Mouse (Mus musculus): ENCODE measurements at regions not wholly inside any gene's neighbourhood (a gene's known extent, or its start where the extent isn't known, plus 50 kb on each side); places are given as distances from the start of the nearest gene placed in this dataset.

DNA sequence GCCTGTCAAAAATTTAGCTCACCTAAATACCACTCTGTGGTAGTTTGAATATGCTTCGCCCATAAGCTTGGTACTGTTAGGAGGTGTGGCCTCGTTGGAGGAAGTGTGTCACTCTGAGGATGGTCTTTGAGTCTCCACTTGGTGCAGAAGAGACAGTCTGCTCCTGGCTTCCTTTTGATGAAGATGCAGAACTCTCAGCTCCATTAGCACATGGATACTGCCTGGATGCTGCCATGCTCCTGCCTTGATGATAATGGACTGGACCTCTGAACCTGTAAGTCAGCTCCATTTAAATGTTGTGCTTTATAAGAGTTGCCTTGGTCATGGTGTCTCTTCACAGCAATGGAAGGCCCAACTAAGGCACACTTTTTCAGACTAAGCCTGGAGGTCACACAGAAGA, 56.9 kb upstream of the Pik3r1 start:
- no peak for DNase-seq (ENCODE audit: extremely low spot score, low read depth, low spot score)

DNA sequence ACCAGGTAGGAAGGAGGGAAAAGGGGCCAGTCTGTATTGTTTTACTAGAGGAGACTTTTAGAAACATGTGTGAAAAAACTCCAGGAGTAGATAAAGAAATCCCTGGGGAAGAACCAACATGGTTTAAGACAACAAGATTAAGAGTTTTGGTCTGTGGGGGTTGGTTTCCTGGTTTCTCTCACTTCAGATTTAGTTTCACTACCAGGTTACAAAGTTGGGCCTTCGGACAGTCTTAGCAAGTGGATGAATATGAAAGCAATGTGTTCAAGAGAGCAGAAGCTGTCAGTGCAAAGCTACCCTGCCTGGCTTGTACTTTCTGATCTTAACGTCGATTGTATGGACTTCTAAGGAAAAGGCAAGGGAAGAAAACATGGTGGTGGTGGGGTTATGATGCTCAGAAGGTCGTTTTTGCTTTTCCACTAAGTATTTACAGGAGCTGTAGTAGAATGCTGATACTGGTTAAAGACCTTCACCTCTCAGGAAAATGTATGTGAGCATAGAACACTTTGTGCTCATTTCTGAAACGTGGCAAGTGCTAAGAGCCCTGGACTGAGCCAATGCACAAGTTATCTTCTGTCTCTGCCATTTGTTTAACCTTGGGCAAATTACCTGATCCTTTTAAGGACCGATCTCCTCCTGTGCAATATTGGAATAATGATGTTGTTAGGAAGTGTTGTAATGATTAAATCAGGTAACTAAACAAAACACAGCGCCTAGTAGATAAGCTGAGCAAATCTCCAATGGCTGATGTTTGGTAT, 64.0 kb upstream of the Pik3r1 start:
- no peak for DNase-seq (ENCODE audit: extremely low spot score, low read depth, low spot score)

DNA sequence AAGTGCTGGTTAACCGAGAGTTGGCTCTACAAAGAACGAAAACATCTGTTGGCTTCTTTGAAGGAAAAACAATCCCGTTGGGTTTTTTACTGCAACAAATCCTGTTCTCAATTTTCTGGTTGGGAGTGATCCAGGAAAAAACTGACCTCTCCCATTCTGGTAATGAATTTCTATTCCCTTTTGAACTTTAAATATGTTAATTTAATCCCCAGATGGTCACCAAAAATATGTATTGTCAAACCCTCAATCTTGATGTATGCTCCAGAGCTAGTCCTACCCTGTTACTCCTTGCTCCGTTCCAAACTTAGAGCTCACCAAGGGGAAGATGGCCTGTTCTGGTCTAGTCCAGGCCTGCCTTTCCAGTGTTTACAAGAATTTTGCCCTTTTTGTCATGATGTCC, 66.5 kb upstream of the Pik3r1 start:
- no peak for DNase-seq (ENCODE audit: extremely low spot score, low read depth, low spot score)

DNA sequence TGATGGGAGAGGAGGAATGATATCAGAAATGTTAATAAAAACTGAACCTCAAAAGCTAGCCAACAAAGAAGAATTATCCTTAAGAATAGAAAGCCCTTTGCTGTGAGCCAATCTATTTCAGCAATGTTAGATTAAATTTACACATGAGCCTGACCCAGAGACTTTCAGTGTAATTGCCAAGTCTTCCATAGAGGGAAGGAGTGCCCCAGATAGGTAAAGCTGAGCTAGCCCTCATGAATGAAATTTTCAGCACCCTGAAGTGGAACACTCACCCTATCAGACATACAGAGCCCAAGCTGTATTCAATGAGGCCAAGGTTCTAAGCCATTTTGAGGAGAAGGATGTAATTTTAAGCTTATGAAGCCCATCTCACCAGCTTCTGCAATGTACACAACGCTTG, 69.0 kb upstream of the Pik3r1 start:
- DNase-seq (ENCODE audit: extremely low spot score, low read depth, low spot score) = no peak

DNA sequence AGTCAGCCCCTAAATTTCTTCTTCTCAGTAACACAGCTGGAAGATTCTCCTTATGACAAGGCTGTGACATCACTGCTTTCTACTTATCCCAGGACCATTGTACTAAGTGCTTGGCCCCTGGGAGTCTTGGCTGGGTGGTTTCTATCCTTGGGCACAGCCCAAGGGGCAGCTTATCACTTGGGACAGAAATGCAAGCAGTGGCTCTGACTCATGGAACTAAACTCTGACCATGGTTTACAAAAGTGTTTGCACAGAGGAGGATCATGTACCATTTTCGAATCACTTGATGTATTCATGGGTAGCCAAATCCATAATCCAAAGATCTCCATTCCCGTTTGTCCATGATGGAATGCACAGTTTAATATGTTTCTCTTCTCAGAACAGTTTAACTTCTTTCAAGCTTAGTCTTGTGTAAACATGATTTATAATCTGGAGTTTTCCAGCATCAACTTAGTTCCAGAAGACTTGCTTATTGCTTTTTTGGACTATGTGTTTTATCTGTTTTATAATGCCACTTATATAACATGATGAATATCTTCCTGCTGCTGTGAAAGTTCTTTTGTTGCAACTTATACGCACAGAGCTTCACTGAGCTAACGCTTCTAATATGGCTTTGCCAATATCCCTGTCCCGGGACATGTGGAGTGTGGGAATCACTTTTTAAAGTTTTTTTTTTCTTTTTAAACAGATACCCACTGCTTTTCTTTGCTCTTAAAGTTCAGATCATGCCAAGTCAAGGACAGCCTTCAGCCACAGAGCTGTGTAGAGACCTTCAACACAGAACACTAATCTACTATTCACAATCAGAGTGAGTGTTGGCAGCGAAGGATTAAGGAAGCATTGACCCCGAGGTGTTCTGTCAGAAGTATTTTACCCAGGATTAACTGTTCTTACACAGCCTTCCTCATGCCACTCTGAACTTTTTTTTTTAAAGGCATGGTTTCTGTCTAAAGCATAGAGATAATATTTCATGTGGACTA, 76.7 kb upstream of the Pik3r1 start:
- no peak for DNase-seq (ENCODE audit: extremely low spot score, low read depth, low spot score)

DNA sequence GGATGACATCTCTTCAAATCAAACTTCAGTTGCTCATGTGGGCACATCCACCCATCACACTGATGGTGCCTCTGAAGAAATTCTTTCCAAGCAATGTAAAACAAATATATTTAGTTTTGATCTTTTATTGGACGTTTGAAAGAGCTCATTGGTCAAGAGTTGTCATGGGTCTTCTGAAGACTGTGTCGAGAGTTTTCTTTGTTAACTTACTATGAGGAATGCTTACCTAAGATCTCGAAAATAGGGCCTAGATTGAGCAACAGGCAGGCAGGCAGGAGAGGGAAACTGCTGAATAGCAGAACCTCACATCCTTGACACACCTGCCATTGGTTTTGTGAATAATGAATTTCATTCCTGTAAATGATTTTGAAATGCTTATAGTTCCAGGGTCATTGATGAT, 78.0 kb upstream of the Pik3r1 start:
- DNase-seq (ENCODE audit: extremely low spot score, low read depth, low spot score) = no peak

DNA sequence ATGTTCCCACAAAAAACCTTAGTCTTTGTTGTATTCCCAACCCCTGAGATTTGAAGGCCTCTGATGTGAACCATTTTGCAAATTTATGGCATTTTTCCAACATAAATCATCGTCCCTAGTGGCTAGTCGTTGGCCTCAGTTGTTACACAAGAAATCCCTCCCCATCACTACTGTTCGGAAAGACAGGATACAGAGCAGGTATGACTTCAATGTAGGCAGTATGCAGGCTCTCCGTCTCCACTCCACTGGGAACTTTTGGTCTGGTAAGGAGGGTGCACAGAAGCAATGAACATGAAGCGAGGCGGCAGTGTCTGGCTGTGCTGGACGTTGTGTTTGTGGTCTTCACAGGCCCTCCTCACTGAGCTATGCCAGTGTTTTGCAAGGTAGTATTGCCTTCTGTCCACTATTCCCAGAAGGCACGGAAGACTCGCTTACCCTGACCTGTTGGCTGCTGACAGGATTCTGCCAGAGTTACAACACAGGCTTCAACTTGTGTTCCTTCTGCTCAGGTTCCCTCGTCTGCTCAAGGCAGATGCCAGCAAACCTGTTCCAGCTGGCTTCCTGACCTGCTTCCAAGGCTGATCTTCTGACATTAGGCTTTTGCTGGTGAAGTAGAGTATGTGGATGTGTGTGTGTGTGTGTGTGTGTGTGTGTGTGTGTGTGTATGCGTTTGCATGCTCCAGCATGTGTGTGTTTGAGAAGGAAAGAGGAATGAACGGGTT, 80.0 kb upstream of the Pik3r1 start:
- no peak for DNase-seq (ENCODE audit: extremely low spot score, low read depth, low spot score)

DNA sequence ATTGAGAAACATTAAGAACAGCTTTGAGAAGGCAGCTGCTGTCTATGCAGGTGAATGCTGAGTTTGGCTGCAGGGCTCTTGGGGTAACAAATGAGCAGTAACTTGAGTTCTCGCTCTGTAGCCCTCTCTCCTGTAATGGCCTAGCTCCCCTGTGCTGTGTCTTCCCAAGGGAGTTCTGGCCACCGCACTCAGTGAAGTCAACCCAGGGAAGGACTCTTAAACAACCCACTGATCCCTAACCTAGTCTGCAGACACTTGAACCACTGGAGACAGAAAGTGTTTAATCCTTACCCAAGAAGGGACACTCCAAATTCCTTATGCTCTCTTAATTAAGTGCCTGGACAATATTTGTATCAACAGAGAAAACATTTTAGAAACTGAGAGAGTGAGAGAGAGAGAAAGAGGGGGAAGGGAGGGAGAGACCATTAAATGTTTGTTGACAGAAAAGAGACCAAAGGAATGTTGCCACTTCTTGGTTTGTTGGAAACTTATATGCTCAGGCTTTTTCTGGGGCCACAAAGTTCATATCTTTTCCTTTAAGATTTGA, 80.7 kb upstream of the Pik3r1 start:
- DNase-seq (ENCODE audit: extremely low spot score, low read depth, low spot score) = no peak

DNA sequence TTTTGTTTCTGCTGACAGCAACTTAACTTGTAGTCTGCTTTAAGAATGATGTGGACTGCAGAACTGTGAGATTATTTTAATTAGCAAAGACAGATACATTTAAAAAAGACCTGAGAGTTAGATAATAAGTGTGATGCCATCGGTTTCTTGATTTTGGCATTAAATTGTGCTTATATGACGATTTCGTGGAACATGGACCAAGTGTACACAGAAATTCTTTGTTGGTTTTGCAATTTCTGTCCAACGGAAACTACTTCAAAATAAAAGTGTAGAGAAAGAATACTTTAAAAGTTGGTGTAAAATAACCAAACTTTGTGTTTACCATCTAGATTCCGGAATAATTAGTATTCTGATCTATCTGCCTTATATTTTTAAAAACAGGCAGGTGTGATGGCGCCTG, 81.4 kb upstream of the Pik3r1 start:
- DNase-seq (ENCODE audit: extremely low spot score, low read depth, low spot score) = no peak

DNA sequence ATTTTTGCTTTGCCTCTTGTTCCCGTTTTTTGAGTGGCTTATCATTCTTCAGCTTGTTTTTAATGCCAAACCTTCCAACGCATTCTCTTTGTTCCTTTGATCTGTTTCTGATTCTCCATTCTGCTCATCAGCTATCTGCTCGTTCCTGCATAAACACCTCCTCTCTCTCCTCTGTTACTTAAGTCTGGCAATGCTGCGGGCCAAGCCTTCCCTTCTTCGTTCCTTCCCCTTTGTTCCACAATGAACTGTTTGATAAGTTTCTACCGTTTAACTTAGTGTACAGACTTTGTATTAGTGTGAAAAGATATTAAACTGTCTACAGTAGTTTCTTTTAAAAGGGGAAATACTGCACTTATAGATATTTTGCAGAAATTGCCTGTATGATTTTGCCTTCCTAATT, 83.3 kb upstream of the Pik3r1 start:
- no peak for DNase-seq (ENCODE audit: extremely low spot score, low read depth, low spot score)

DNA sequence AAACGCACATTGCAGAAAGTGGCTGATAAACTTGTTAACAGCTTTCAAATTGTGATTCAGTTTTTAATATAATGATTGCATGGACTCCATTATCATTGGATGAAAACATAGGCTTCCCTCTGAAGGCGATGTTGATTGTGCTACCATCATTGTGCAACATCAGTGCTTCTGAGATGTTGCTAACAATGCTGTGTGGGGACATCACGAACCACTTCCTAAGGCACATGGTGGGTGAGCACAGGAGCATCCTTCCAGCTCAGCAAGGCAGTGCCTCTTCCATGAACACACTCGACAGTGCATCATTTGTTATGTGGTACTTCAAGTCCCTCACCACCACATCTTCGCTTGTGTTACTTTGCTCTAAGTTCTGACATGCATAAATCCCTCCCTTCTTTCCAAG, 84.9 kb upstream of the Pik3r1 start:
- DNase-seq (ENCODE audit: extremely low spot score, low read depth, low spot score) = no peak

DNA sequence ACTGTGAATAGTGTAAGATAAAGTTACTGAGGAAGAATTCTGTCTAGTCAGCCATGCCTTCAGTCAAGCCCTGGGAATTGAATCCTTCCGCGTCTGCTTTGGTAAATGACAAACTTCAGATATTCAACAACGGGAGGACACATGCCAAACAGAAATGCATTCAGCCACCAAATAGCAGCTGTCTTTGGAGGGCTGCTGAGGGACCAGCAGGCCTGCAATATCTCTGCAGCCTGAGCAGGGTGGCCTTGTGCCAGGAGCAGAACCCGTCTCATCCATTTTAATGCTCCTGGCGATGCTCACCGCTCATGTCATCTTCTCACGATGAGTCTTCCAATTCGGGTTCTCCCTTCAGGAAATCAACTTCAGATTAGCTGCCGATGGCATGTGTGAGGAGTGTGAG, 87.1 kb upstream of the Pik3r1 start:
- no peak for DNase-seq (ENCODE audit: extremely low spot score, low read depth, low spot score)

DNA sequence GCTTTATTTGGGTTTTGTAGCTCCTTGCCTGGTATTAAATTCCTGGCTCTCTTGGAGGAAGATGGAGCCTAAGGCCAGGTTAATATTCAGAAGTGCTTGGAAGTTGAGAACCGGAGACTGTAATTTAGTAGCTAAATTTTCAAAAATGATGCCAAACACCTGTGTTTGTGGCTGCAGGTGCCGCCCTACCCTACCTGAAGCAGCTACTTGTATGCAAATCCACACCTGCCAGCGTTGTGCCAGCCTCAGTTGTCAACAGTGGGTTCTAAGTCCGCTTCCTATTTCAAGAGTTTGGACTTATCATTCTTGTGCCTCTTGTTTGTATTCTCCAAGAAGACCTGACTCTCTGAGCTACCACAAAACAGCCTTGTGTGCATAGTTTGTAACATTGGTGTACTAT, 92.7 kb upstream of the Pik3r1 start:
- no peak for DNase-seq (ENCODE audit: extremely low spot score, low read depth, low spot score)

DNA sequence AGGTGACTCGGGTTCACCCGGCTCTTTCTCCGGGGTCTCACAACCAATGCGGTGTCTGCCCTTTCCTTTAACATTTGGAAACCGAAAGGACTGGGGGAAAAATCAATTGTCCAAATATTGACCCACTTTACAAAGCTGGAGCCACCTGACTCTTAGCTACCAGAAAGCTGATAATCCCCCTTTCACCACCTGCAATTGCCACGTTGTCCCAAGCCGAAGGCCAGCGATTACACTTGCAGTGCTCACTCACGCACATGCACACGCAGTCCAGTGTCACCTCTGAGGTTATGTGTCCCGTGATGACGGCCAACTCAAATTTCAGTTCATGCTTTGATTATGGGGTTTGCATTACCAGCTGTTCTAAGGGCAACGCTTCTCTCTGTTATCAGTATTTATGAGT, 94.0 kb upstream of the Pik3r1 start:
- DNase-seq (ENCODE audit: extremely low spot score, low read depth, low spot score) = no peak

DNA sequence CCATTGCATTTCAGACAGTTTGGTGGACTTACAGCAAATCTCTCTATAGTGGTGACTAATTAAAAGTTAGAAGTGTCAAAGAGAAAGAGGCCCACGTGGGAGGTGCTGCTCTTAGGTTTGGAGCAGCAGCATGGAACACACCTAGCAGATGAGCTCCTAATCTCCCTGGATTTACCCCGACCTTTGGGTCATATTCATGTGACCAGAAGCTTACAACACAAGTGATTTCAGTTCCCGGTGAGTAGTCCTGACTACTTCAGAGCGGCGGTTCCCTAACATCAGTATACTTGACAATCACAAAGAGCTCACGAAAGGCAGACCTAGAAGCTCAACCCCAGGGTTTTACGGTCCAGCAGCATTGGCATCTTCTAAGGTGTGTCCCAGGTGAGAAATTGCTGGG, 95.0 kb upstream of the Pik3r1 start:
- DNase-seq (ENCODE audit: extremely low spot score, low read depth, low spot score) = no peak

DNA sequence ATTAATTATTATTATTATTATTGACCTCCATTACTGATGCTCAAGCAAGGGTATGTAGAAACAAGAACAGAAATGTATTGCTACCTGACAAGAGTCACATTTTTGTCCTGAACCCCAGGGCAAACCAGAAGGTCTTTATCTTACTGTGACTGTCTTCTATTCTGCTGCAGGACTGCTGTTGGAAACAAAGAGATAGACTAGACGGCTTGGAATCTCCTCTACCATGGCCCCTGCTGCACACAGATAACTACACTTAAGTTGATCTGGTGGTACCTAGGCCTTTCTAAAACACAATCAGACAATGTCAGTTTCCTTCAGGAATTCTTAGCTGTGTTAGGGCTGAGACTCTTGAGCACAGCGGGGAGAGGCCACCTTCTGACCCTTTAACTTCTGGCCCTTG, 95.6 kb upstream of the Pik3r1 start:
- no peak for DNase-seq (ENCODE audit: extremely low spot score, low read depth, low spot score)

DNA sequence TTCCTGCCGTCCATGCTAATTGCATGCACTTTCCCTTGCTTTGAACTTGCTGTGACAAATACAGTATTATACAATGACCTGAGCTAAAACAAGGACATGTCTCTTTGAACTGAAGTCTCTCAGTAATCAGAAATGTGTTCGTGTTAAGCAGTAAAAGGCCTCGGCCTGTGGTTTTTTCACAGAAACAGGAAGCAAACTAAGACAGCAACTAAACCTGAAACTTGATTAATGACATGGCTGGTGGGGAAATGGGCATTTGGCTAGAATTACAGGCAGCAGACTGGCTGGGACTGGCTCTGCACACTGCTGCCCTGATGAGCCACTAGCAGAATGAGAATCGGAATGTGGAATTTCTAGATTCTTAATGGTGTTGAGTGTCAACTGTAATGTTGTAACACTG, 98.8 kb upstream of the Pik3r1 start:
- peak; percentile 73 for DNase-seq (ENCODE audit: extremely low spot score, low read depth, low spot score)

DNA sequence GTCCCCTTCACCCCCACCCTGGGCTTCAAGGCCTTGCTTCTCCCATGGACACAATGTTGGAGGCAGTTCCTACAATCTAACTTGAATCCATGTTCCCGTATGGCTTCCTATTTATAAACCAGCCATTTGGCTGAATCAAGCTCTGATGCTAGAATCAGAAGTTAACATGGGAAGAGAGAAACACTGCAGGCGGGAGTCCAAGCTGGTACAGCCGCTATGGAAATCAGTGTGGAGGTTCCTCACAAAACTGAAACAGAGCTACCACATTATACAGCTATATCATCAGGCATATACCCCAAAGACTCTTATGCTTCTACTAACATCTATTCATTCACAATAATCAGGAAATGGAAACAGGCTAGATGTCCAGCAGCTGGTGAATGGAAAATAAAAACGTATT, 106.7 kb upstream of the Pik3r1 start:
- no peak for DNase-seq (ENCODE audit: extremely low spot score, low read depth, low spot score)

DNA sequence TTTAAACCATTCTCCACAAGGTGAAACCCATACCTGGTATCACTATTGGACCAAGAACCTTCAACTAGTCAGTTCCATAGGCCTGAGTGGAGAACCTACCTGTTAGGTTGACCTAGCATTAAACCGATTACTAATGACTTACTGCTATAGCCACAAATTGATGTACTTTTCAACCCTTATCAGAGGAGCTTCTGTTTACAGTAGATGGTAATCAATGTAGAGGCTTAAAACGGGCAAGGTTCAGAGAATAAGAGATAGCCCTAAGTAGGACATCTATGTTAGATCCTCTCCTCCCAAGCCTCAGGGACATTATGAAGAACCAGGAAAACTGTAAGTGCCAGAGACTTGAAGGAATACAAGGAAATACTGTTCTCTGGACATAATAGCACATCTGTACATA, 108.1 kb upstream of the Pik3r1 start:
- DNase-seq (ENCODE audit: extremely low spot score, low read depth, low spot score) = no peak

DNA sequence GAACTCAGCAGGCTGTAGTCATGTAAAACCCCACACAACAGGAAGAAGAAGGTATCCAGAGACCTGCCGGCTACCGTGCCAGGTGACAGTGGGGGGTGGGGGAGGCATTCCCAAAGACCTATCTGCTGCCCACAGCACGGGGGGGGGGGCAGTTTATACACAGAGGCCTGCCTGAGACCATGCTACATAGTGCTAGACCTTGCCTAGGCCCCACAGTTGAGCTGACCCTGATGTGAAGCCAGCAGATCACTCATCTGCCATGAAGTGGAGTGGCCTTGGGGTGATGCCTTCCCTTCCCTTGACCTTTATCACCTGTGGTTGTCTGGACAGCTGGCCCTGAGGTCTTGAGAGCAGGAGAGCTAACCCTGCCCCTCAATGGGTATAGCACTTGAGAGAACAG, 108.6 kb upstream of the Pik3r1 start:
- no peak for DNase-seq (ENCODE audit: extremely low spot score, low read depth, low spot score)

DNA sequence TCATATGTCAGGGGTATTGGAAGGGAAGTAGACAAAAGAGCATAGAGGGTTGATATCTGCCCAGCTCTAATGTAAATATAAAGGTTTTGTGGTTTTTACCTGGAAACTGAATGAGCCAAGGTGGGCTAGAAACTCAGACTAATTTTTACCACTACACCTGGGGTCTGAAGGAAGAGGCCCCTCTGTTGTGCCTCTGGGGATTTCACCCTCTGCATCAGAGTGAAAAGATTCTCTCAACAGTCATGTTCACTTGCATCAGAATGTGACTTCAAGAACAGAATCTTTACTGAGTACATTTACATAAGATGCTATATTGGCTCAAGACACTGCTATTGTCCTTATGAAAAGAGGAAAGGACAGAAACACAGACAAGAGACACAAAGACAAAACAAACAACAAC, 110.2 kb upstream of the Pik3r1 start:
- no peak for DNase-seq (ENCODE audit: extremely low spot score, low read depth, low spot score)
